Mouse (Mus musculus) right cerebral cortex, adult 18-20 months (tissue): ENCODE results near the gene Cyp4a31.
"Not testable (repeated sequence)": the region's sequence is repeated elsewhere in the genome, so short reads cannot be mapped to it uniquely, and the experiment has no call there.

Experiments
- DNase-seq: peaks from one replicate; pipeline ENCODE4 v3.0.0; 2022; ENCODE audit warnings: mixed read lengths

Gene Cyp4a31

DNA sequence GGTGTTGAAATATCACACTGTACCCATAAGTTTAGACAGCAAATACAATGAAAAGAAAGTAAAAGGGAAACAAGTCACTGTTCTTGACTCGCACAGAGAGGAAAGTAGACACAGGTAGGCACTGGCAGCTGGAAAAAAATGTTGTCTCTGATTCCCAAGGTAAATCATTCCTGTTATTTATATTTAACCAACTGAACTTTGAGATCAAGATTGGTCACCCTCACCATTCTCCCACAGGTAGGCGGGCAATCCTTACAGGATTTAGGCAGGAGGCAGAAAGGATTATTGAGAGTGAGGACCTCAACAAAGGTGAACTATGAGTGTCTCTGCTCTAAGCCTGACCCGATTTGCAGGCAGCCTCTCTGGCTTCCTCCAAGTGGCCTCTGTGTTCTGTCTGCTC is at the start of gene Cyp4a31:
Cyp4a31 (plus strand) TSS at position 249 of the 400 bp plus-strand sequence.
- no peak for DNase-seq

DNA sequence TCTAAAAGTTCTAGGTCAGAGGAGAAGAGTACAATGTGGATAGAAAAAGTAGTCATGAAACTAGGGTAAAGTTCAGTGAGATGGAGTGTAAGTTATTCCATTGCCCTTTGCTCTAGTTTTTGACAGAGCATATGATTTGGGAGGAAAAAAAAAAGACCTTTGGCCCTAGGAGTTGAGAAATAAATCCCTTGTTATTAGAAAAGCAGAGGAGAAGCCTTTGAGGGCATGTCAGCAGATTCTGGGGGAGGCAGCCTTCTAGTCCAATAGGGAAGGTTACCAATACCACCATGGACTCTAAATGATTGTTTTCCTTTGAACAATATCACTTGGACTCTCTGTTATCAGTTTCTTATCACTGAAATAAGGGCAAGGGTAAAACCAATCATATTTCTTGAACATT is 49.5 kb upstream of the Cyp4a31 start:
- not testable (repeated sequence) for DNase-seq

DNA sequence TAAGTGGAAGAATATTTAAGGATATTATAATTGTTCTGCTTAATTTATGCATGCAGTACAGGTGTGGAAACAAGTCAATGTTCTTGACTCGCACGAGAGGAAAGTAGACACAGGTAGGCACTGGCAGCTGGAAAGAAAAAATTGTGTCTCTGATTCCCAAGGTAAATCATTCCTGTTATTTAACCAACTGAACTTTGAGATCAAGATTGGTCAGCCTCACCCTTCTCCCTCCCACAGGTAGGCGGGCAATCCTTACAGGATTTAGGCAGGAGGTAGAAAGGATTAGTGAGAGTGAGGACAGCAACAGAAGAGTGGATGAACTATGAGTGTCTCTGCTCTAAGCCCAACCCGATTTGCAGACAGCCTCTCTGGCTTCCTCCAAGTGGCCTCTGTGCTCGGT is 45.4 kb upstream of the Cyp4a31 start, which contains the start of gene Cyp4a10:
Cyp4a10 (plus strand) TSS at position 265 of the 400 bp plus-strand sequence.
- not testable (repeated sequence) for DNase-seq

DNA sequence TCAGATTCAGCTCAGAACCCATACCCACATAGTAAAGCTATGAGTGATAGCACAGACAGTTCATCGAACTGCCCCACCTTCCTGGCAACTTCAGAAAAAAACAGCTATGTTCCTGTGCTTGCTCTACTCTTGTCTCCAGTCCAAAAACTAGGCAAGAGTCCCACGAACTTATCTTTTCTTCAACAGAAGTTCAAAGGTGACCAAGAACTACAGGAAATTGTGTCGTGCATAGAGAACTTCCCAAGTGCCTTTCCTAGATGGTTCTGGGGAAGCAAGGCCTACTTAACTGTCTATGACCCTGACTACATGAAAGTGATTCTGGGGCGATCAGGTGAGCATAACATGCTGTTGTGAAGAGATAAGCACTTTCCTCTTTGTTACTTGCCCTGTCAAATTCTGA is 44.0 kb upstream of the Cyp4a31 start:
- DNase-seq = no peak

DNA sequence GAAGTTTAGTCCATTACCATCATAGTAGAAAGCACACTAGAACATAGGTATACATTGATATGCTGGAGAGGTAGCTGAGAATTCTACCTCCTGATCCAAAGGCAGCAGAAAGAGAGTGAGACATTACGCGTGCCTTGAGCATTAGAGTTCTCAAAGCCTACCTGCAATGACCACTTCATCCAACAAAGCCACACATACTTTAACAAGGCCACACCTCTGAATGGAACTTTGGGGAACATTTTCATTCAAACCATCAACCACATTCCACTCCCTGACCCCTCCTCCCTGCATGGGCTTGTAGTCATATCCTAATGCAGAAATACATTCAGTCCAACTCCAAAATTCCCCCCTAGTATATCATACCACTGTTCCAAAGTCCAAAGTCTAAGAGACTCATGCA is 41.7 kb upstream of the Cyp4a31 start:
- no peak for DNase-seq

DNA sequence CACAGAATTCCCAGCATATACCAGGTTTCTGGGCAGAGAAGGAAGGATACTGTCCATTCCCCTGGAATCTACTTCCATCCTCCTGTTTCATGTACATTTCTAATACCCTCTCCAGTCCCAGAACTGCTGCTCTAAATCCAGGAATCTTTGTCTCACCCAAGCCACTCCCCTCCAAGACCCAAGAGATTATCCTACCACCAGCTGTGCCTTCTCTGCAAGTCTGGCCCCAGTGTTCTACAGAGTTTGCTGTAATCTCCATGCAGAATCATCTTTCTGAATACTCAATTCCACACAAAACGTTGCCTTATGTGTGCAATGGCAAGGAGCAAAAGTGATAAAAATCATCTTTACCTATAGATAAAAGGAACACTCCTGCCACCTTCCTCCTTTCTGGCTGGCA is 18.3 kb upstream of the Cyp4a31 start:
- no peak for DNase-seq

DNA sequence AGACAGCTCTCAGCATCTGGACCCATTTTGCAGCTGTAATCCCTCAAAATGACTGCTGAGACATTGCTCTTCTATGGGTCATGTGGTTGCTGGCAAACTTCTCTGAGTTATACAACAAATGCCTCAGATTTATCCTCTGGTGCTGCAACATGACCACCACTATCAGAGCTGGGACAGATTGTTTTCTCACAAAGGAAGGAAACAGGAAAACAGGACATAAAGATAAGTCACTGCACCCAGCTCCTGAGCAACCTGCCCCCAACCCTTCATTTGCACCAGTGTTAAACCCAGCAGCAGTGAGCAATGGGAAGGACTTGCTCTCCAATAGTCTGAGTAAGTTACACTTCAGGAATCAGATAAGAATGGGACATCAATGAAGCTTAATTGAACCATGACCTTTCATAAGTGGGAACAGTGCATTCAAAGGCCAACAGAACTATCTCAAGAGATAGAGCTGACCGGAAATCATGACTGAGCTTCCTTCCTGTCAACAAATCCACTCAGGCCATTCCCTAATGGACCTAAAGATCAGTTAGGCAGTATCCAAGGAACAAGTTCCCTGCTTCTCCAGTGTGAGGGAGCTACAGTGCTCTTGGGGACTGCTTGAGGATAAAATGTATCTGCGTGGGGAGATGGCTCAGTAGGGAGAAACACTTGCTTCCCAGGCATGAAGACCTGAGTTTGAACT is 17.2 kb upstream of the Cyp4a31 start:
- DNase-seq = no peak

DNA sequence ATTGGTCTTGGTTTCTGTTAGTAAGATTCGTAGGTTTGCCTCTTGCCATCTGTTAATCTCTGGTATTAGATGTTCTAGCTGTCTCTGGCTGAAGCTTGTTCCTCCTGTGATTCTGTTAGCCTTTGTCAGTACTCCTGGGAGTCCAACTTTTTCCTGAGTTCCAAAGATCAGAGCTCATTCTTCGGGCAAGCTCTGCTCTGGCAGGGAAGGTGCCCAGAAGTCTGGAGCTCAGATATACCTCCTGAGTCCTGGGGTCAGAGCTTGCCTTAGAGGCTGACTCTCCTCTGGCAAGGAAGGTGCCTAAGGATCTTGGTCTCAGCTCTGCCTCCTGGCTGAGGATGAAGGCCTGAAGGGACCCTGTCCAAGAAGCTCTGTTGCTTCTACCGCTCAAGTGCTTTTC is 10.7 kb upstream of the Cyp4a31 start:
- no peak for DNase-seq

DNA sequence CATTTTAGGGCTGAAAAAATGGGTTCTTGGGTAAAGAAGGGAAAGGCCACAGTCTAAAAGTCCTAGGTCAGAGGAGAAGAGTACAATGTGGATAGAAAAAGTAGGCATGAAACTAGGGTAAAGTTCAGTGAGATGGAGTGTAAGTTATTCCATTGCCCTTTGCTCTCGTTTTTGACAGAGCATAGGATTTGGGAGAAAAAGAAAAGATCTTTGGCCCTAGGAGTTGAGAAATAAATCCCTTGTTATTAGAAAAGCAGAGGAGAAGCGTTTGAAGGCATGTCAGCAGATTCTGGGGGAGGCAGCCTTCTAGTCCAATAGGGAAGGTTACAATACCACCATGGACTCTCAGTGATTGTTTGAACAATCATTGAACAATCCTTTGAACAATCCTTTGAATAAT is 7.9 kb upstream of the Cyp4a31 start:
- DNase-seq = no peak

DNA sequence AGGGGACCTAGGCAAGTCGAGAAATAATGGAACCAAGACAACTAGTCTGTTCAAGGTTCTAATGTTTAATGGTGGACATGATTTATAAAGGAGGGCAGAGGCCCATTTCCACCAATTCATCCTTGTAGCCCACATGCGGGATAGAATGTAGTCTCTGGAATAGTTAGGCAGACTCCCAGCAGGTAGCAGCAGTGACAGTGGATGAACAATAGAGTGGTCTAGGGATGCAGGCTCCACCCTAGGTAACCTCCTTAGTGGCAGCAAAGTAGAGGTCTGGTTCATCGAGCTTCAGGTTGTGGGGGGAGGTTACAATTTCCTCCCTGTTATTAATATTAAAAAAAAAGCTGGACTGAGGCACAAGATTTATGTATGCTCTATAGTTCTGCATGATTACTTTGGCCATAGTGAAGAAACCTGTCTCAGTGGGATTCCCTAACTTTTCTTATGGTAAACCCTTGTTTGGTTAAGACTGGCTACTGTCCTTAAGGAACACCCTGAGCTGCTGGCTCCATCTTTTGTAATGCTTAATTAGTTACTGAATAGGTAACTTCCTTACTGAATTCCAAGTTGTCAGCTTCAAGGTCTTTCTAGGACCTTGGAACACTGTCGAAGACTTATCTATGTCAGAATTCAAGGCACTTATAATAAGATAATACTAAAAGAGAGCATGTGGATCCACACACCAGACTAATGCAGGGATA is 5.4 kb upstream of the Cyp4a31 start:
- no peak for DNase-seq

DNA sequence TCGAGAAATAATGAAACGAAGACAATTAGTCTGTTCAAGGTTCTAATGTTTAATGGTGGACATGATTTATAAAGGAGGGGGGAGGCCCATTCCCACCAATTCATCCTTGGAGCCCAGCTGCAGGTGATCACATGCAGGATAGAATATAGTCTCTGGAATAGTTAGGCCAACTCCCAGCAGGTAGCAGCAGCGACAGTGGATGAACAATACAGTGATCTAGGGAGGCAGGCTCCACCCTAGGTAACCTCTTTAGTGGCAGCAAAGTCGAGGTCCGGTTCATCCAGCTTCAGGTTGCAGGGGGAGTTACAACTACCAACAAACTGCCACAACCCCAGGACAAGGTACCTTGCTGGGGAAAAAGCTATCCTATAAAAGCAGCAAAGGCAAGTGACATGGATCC is 2.2 kb upstream of the Cyp4a31 start:
- DNase-seq = not testable (repeated sequence)

DNA sequence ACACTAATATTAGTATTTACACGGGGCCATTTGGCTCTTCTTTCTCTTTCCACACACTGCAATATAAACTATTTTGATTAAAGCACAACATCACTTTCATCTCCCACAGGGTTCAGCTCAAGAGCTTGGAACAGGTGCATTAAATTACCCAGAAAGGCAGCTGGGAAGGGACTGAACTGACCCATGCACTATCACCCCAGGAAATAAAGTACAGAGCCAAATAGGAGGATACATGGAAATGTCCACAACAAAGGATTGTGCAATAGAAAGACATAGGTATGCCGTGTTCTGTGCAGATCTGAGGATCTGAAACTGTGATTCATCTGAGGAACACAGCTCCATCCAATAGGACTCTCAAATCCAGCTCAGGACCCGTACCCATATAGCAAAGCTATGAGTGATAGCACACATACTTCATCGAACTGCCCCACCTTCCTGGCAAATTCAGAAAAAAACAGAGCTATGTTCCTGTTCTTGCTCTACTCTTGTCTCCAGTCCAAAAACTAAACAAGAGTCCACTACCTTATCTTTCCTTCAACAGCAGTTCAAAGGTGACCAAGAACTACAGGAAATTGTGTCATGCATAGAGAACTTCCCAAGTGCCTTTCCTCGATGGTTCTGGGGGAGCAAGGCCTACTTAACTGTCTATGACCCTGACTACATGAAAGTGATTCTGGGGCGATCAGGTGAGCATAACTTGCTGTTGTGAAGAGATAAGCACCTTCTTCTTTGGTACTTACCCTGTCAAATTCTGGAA is 1.2 kb downstream of the Cyp4a31 start:
- DNase-seq = not testable (repeated sequence)

DNA sequence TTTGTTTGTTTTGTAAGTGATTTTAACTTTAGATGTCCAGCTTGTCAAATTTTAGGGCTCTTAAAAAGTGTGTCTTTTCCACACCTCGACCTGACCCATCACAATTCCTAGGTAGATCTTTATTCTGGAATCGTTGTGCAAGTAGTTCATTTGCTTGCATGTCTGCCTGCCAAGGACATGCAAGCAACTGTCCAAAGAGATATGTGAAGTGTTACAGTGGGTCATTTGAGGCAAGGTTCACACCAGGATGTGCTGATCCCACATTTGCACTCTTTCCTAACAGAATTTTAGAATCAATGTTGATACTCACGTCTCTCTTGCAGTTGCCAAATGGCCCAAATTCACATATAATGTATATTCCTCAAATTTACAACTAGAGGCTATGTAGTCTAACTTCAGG is 11.8 kb downstream of the Cyp4a31 start:
- no peak for DNase-seq

DNA sequence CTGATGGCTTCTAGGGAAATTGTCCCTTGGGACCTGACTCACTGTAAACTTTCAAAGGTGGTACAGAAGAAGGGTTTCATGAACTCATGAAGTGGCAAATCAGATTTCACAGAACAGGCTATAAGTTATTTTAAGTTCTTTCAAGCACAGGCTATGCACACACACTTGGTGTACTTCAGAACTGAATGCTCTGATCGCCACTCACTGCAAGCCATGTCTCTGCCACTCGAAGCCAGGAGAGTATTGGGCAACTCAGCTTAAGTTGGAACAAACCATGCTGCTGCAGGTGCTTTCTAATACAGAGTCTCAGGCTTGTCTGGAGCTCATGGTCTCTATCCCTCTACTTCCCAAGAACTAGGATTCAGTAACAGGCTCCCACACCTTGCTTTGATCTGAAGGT is 12.3 kb downstream of the Cyp4a31 start:
- no peak for DNase-seq

DNA sequence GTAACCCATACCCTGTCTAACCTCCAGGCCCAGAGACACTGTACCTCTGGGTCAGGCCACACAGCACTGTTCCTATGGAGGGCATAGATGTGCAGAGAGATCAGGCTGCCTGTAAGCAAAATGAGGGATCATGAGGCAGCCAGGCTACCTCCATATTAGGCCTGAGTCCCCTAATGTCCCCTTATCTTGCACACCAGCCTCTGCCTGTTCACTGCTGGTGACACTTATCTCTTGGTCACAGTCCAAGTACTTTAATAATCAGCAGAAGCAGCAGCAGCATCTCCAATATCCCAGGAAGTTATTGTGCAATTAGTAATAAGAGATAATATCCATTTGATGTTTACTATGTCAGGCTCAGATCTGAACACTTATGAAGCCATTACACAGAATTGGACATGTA is 19.6 kb downstream of the Cyp4a31 start:
- DNase-seq = no peak

DNA sequence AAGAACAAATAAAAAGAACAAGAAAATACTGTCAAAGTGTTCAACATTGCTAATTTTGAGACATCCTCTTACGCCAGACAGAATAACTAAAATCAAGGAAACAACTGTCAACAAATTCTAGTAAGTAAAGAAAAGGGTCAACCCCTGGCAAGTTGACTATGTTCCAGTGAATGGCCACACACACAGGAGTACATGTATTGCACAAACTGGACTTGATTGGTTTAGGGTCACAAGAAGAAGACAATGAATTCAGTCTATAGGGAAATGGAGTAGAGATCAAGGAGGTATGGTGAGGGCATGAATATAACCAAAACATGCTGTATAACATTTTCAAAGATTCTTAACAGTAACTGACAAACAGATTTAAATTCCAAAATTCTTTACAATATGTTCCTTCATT is 32.9 kb downstream of the Cyp4a31 start:
- no peak for DNase-seq

DNA sequence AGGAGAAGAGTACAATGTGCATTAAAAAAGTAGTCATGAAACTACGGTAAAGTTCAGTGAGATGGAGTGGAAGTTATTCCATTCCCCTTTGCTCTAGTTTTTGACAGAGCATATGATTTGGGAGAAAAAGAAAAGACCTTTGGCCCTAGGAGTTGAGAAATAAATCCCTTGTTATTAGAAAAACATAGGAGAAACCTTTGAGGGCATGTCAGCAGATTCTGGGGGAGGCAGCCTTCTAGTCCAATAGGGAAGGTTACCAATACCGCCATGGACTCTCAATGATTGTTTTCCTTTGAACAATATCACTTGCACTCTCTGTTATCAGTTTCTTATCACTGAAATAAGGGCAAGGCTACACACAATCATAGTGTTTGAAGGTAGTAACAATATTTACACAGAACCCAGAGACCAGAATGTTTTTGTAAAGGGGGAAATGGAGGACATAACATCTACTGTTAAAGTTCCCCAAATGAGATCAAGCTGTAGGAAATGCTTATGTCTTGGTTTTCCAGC is 33.4 kb downstream of the Cyp4a31 start:
- no peak for DNase-seq

DNA sequence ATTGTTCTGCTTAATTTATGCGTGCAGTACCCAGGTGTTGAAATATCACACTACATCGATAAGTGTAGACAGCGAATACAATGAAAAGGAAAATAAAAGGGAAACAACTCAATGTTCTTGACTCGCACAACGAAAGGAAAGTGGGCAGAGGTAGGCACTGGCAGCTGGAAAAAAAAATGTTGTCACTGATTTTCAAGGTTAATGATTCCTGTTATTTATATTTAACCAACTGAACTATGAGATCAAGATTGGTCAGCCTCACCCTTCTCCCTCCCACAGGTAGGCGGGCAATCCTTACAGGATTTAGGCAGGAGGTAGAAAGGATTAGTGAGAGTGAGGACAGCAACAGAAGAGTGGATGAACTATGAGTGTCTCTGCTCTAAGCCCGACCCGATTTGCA is 37.2 kb downstream of the Cyp4a31 start, which contains the start of gene Cyp4a32:
Cyp4a32 (plus strand) TSS at position 359 of the 400 bp plus-strand sequence.
- not testable (repeated sequence) for DNase-seq

DNA sequence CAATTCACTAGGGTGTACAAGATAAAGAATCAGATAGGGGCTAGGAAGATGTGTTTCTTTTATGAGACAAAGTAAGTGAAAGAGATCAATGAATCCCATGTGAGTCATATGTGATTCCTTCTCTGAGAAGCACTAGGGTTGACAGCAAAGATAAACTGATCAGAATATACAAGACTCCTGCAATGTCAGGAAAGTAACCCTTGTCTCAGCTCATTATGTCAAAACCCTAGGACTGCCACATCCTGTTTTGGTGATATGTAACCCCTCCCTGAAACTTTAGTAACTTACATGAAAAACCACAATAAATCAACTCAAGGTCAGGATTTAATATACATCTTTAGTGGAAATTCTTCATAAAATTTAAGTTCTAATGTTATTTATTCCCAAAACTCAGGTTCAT is 50.6 kb downstream of the Cyp4a31 start:
- no peak for DNase-seq

DNA sequence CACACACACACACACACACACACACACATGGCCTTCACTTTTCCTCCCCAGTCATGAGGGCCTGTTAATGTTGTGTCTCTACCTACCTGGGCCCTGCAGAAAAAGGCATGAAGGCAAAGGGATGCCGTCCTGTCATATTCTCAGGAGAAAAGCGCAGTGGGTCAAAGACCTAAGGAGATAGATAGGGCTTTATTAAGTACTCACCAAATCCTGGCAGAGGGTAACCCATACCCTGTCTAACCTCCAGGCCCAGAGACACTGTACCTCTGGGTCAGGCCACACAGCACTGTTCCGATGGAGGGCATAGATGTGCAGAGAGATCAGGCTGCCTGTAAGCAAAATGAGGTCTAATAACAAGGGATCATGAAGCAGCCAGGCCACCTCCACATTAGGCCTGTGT is 62.1 kb downstream of the Cyp4a31 start:
- not testable (repeated sequence) for DNase-seq
